Mouse (Mus musculus) stomach, embryonic 15.5 days (tissue): ENCODE measurements around the gene Jph2. TPM values are rescaled to one million over a fixed set of nuclear protein-coding genes. Genes with fewer than 3 reads are reported as not detected.

Experiments used
- ATAC-seq: fragments of 200-750 bp; cut with Nextera tagmentation; 2 replicates; pipeline ENCODE4 v1.8.0; 2017; ENCODE audit warnings: low read depth, moderate number of reproducible peaks, moderate TSS enrichment; ENCODE audit not compliant: insufficient read depth, low FRiP score
- H3K27ac ChIP-seq: fragments of 300-500 bp; sonication (generic); 2 replicates; pipeline ENCODE4 v1.5.1; 2015; ENCODE audit warnings: mild to moderate bottlenecking, inconsistent platforms
- H3K27me3 ChIP-seq: fragments of 300-500 bp; sonication (generic); replicated peaks from 2 replicates; pipeline ENCODE4 v1.6.1; 2015; ENCODE audit warnings: inconsistent platforms
- H3K36me3 ChIP-seq: fragments of 300-500 bp; sonication (generic); 2 replicates; pipeline ENCODE4 v1.6.1; 2015; ENCODE audit warnings: inconsistent platforms
- H3K4me1 ChIP-seq: fragments of 300-500 bp; sonication (generic); 2 replicates; pipeline ENCODE4 v1.6.1; 2015; ENCODE audit warnings: inconsistent platforms
- H3K4me2 ChIP-seq: fragments of 300-500 bp; sonication (generic); 2 replicates; pipeline ENCODE4 v1.6.1; 2015; ENCODE audit warnings: mild to moderate bottlenecking, inconsistent platforms
- H3K4me3 ChIP-seq: fragments of 300-500 bp; sonication (generic); replicated peaks from 2 replicates; pipeline ENCODE4 v1.5.1; 2015; ENCODE audit warnings: inconsistent platforms
- H3K9ac ChIP-seq: fragments of 300-500 bp; sonication (generic); 2 replicates; pipeline ENCODE4 v1.6.1; 2015; ENCODE audit warnings: inconsistent platforms
- H3K9me3 ChIP-seq: fragments of 300-500 bp; sonication (generic); 2 replicates; pipeline ENCODE4 v1.6.1; 2016; ENCODE audit warnings: inconsistent platforms
- WGBS: fragments of 180-500 bp; shearing (Covaris S2); methylation state at CpG from one replicate; pipeline ENCODE4 v1.1.7; 2015; 5-methylcytosine and 5-hydroxymethylcytosine counted together
- polyA plus RNA-seq: library from polyadenylated mRNA; unstranded; fragments of >200 nt; fragmentation: Nextera tagmentation; extraction: Ambion mirVana; gene quantifications from 2 replicates; pipeline ENCODE4 v1.2.1, GENCODE M21; 2015

Jph2 gene
- polyA plus RNA-seq, 1 experiment from 2014 or later, result 12.7 TPM

DNA sequence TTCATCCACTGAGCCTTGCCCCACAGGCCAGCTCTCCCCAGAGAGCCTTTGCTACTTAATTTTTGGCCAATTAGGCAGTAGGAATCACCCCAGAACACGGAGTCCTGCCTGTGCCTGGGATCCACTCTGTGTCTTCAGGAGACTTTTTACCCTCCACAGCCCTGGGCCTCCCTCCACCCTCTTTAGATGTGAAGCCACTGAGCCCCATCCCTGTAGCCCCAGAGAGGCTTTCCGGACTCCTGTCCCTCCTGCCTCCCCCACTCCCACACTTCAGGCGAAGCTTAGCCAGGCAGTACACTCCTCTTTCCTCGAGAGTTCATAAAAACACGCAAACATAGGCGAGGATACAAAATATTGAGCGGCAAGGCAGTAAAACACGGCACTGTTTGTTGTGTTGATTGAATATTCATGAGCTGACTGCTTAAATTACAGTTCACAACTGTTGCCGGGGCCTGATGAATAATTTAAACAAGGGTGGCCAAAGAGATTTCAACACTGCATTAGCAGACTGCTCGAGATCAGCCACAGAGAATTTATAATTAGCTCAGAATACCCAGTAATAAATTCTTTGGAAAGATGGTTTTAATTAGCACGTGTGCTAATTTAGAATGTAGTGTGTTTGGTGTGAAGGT is 100.7 kb downstream of the Jph2 start:
- Histone ChIP-seq H3K4me1 (0 out of 2 replicates have a peak, but pooled peaks cover 3% of the 10 kb centered on the region), H3K4me2 (no peak overlapping the region), H3K9ac (no peak overlapping the region), H3K27ac (no peak overlapping the region), H3K36me3 (no peaks in the 10 kb centered on the region), H3K27me3 (0 out of 2 replicates have a peak, but pooled peaks cover 3% of the 10 kb centered on the region), H3K9me3 (no peaks in the 10 kb centered on the region), H3K4me3 (no peak overlapping the region)
- no peak for ATAC-seq
- 63% methylated on average over 11 of the region's 11 CpGs for WGBS

DNA sequence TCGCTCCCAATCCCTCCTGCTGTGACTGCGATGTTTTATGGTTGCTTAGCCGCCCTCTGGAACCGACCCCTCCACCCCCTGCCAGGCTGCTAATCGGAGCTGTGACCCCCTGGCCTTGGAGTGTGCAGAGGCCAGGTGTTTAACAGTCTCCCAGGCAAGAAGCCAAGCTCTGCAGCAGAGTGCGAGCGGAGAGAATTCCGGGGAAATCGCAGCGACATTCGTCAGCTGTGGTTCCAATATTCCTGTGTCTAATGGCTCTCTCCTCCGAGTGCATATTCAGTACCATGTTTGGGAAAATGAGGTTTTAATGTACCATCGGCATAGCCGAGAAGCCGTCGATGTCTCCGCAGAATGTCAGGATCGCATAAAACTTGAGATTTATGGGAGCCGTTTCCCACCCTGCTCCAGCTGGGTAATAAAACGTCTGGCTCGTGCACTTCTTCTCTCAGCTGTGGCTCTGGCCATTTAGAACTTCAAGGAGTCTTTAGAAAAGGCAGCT is 108.9 kb downstream of the Jph2 start:
- Histone ChIP-seq H3K27me3 (peaks cover 18% of the 10 kb centered on the region; the same call in 1 of the 2 replicates), H3K9ac (no peak overlapping the region), H3K36me3 (no peaks in the 10 kb centered on the region), H3K4me2 (peak overlapping the region; percentile 49), H3K9me3 (no peaks in the 10 kb centered on the region), H3K27ac (no peak overlapping the region), H3K4me1 (peaks cover 13% of the 10 kb centered on the region), H3K4me3 (no peak overlapping the region)
- WGBS, result 6% methylated on average over 21 of the region's 21 CpGs
- ATAC-seq, result peak; percentile 23; the same call in 1 of the 2 replicates

Other genes starting within 250 kb of the Jph2 start
- 4.4 TPM in 2 replicates for gene Tox2, start 194.9 kb downstream of the Jph2 start, polyA plus RNA-seq
- 79.1 and 84.6 TPM in 2 replicates for gene Oser1, start 26.7 kb upstream of the Jph2 start, polyA plus RNA-seq
- 5.8 and 6.3 TPM in 2 replicates for gene Gdap1l1, start 40.5 kb upstream of the Jph2 start, polyA plus RNA-seq
- 10.8 TPM in 2 replicates for gene Fitm2, start 74.6 kb upstream of the Jph2 start, polyA plus RNA-seq
- gene R3hdml, start 94.3 kb upstream of the Jph2 start, polyA plus RNA-seq, result 0.19 TPM in 1 of 2 replicates, not detected in the other
- gene Hnf4a, start 108.8 kb upstream of the Jph2 start, polyA plus RNA-seq, result 33.6 and 43.6 TPM in 2 replicates
- 26.2 and 26.9 TPM in 2 replicates for gene Ttpal, start 204.3 kb upstream of the Jph2 start, polyA plus RNA-seq
- gene Serinc3, start 247.1 kb upstream of the Jph2 start, polyA plus RNA-seq, result 46.3 and 49.1 TPM in 2 replicates